Mouse (Mus musculus) cerebellum, adult (tissue): Measurements from ENCODE around the gene Gapdh.

ENCODE experiments used
- ATAC-seq: cut with Nextera tagmentation; 2 replicates; pipeline ENCODE4 v1.9.2; 2017; ENCODE audit warnings: mild to moderate bottlenecking, moderate library complexity, mixed read lengths; ENCODE audit not compliant: insufficient number of reproducible peaks, low FRiP score, low TSS enrichment

Gene Gapdh

GRCm38 (mm10) chr6:125166051-125166751 is at the start of gene Gapdh:
Gene Gapdh, minus strand, starts transcription at chr6:125166467.
- peak; percentile 69 for ATAC-seq

GRCm38 (mm10) chr6:125215148-125215954 is 49.1 kb upstream of the Gapdh start, which contains the start of gene Vamp1:
Gene Vamp1, plus strand, starts transcription at chr6:125215551.
- ATAC-seq = peak; percentile 98

DNA sequence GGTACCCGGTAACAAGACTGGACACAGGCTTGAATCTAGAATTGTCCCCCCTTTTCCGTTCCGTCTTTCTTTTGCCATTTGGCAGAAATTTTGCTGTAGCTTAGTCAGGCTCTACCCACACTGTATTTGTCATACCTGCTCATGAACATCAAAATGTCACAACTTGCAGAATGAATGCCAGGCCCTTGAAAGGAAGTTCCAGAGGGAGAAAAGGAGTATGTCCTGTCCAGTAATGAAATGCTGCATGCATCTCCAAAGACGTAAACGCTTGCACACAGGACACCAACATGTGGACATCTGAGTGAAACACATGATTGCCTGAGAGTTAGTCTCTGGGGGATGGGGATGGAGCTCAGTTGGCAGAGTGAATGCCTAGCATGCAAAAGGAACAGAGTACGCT is 47.4 kb upstream of the Gapdh start:
- ATAC-seq = no peak

GRCm38 (mm10) chr6:125213129-125213528 is 46.9 kb upstream of the Gapdh start:
- no peak for ATAC-seq

DNA sequence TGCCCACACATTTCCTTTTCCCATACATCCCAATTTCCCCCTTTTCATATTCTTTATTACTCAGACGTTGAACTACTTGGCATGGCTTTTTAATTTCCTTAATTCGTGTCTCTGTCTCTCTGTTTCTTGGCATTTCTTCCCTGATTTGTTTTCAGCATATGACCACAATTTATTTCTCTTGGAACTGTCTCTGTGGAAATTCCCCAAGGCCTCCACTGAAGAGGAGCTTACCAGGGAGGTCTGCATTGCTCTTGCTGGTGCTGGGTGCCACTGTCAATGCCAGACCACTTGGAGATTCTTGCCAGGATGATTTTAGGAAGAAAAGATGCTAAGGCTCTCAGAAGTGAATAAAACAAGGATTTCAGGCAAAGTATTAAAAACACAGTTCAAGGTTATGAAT is 46.4 kb upstream of the Gapdh start:
- no peak for ATAC-seq

- ATAC-seq = no peak
Measured at GRCm38 (mm10) chr6:125210436-125210835, 44.2 kb upstream of the Gapdh start.

- no peak for ATAC-seq
Measured at GRCm38 (mm10) chr6:125197166-125197565, 30.9 kb upstream of the Gapdh start.

DNA sequence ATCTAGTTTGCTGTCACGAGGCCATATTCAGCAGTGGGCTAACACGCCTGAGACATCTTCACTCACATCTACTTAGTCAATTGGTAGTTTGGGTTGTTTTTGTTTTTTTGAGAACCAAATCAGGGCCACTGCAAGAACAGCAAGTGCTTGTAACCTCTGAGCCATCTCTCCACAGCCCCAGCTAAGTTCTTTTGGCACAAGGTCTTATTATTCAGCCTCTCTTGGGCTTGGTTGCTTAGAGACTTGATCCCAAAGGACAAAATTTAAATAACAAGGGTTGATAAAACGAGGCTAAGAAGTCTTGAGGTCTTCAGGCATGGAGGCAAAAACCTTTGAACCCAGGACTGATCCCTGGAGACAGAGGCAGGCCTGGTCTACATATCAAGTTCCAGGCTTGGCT is 30.0 kb upstream of the Gapdh start:
- ATAC-seq = no peak

- no peak for ATAC-seq
Measured at GRCm38 (mm10) chr6:125195541-125196075, 29.3 kb upstream of the Gapdh start.

- no peak for ATAC-seq
Measured at GRCm38 (mm10) chr6:125193390-125193789, 27.1 kb upstream of the Gapdh start.

GRCm38 (mm10) chr6:125192841-125193240 is 26.6 kb upstream of the Gapdh start:
- no peak for ATAC-seq

DNA sequence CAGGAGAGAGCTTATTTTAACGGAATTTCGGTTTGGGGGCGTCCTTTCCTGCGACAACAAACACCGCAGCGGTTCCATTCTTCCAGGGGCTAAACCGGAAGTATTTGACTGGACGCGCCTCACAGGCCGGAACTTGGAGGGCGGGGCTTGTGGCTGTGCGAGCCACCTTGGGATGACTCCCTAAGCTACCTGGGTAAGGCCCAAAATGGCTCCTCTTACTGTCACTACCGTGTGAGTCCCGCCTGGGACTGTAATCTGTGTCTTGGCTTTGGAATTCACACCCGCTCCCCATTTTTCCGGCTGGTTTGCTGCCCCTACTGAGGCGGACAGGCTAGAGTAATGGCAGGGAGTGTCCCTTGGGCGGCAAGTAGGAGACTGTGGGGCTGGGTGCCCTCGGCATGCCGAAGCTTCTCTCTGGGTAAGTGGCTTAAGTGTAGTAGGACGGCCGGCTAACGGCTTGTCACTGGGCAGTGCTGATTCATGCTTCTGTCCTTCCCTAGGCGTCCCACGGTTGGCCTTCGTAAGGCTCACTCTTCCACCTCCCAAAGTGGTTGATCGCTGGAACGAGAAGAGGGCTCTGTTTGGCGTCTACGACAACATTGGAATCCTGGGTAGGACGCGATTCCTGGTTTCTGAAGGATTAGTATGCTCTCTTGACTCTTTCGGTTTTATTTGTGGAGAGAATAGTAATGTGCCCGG is 25.9 kb upstream of the Gapdh start:
- ATAC-seq = peak; percentile 90

DNA sequence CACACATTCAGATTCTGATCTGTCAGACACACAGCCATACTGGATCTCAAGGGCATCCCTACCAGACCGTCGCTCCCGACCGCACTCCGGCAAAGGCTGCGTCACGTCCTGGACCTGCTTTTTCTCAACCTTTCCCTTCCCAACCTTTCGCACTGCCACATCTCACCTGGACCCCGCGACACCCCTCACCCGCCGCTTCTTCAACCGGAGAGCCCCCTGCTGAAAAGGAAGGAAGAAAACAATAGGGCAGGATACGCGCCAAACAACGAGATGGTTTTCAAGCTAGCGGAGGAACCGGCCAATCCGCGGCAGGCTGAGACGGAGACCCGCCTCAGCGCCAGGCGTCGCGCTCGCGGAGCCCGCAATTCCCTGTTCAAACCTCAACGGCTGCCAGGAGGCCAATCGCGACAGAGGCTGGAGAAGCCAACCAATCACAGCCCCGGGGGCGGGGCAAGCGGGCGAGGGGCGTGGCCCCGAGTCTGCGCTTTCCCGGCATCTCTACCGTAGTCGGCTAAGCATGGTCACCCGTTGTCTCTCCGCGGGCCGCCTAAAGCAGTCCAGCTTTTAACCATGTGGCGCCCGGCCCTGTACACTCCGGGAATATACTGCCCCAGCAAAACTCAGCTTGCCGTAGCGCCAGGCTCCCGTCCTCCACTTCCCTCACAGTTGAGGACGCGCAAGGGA is 25.2 kb upstream of the Gapdh start, which contains the start of the genes Ncapd2 and Mrpl51:
TSS of gene Ncapd2 (minus strand) at position 370 of the 684 bp plus-strand sequence.
TSS of gene Mrpl51 (plus strand) at position 470 of the 684 bp plus-strand sequence.
- peak; percentile 94 for ATAC-seq

DNA sequence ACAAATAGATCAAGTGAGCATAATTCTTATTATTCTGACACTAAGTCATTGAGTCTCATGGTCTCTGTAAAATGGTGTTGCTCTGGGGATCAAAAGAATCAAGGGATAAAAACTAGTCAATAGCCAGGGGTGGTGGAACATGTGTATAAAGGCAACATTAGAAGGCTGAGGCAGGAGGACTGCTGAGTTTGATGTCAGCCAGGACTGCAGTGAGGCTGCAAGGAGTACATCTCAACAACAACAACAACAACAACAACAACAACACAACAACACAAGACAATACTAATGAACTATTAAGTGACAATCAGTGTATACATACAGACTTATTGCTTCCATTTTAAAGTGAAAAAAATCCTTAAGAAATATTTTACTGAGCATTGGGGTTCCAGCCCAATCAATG is 24.5 kb upstream of the Gapdh start:
- ATAC-seq = no peak

DNA sequence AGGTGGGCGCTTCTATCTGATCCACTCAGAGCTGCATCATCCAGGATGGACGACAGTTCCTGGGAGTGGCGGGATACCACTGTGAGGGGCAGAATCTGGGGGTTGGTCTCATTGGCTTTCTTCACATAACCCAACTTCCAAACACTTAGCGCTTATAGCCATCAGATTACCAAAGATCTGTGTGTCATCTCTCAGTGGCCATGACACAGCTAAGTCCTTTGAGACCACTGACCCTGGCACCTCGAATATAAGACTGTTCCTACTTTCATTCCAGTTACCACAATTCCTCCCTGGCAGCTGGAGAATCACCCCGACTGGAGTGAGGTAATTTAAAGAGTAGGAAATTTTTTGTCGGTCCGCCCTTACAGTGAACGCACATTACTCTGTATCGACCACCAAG is 19.9 kb upstream of the Gapdh start:
- no peak for ATAC-seq

- no peak for ATAC-seq
Measured at GRCm38 (mm10) chr6:125182133-125182532, 15.9 kb upstream of the Gapdh start.

GRCm38 (mm10) chr6:125179601-125180000 is 13.3 kb upstream of the Gapdh start:
- ATAC-seq = no peak

DNA sequence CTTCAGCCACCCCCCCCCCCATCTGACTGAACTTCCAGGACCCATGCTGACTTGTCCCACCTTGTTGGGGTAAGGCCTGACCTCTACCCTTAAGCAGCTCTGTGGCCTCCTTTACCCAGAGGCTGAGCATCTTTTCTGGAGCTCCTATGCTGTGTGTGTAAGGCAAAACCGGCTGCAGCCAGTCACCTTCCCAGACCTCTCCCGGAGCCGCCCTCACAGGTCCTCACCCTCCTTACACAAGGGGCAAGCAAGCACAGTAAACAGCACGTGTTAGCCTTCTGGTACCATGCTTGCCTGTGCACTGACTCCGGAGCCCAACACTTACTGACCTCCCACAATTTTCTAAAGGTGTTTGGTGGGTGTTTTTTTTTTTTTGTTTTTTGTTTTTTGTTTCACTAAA is 9.2 kb upstream of the Gapdh start:
- no peak for ATAC-seq

GRCm38 (mm10) chr6:125173256-125173655 is 7.0 kb upstream of the Gapdh start:
- no peak for ATAC-seq

DNA sequence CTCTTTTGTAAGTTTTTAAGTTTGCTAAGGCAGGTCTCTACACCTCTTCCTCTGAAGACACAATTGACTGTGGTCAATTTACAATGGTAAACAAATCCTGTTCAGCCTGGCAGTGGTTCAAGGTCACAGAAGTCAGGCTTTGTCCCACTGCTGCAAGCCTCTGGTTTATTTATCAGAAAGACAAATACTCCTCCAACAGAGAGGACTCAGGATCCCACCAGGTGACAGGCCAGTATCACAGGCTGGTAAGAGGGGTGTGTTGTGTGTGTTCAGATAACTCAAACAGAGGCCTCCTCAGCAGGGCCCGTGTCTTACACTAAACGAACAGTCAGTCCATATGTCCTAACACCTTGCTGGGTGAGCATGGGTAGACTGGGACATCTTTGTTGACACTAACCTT is 6.2 kb upstream of the Gapdh start:
- ATAC-seq = no peak
